Mouse (Mus musculus) intestine, embryonic 16.5 days (tissue): ENCODE data around the gene Dscam. TPM values are rescaled to one million over a fixed set of nuclear protein-coding genes. Genes with fewer than 3 reads are reported as not detected.

ENCODE experiments used
- ATAC-seq: fragments of 200-750 bp; cut with Nextera tagmentation; 2 replicates; pipeline ENCODE4 v1.8.0; 2017; ENCODE audit warnings: moderate TSS enrichment, moderate library complexity
- H3K27ac ChIP-seq: fragments of 300-500 bp; sonication (generic); 2 replicates; pipeline ENCODE4 v1.5.1; 2014; ENCODE audit warnings: mild to moderate bottlenecking, low read length
- H3K27me3 ChIP-seq: fragments of 300-500 bp; sonication (generic); replicated peaks from 2 replicates; pipeline ENCODE4 v1.6.1; 2014; ENCODE audit warnings: low read length, control low read depth, mixed read lengths; ENCODE audit not compliant: control insufficient read depth, insufficient read depth
- H3K36me3 ChIP-seq: fragments of 300-500 bp; sonication (generic); 2 replicates; pipeline ENCODE4 v1.6.1; 2014; ENCODE audit warnings: low read length, control low read depth; ENCODE audit not compliant: control insufficient read depth, insufficient read depth
- H3K4me1 ChIP-seq: fragments of 300-500 bp; sonication (generic); 2 replicates; pipeline ENCODE4 v1.6.1; 2014; ENCODE audit warnings: low read length, control low read depth, mixed read lengths; ENCODE audit not compliant: control insufficient read depth, insufficient read depth
- H3K4me2 ChIP-seq: fragments of 300-500 bp; sonication (generic); 2 replicates; pipeline ENCODE4 v1.6.1; 2014; ENCODE audit warnings: low read depth, low read length, control low read depth
- H3K4me3 ChIP-seq: fragments of 300-500 bp; sonication (generic); 2 replicates; pipeline ENCODE4 v1.5.1; 2014; ENCODE audit warnings: mild to moderate bottlenecking, low read length
- H3K9ac ChIP-seq: fragments of 300-500 bp; sonication (generic); 2 replicates; pipeline ENCODE4 v1.6.1; 2014; ENCODE audit warnings: low read depth, low read length
- H3K9me3 ChIP-seq: fragments of 300-500 bp; sonication (generic); 2 replicates; pipeline ENCODE4 v1.6.1; 2016; ENCODE audit warnings: low read length, control low read depth; ENCODE audit not compliant: control insufficient read depth
- WGBS: fragments of 180-500 bp; shearing (Covaris S2); extraction: QIAGEN DNeasy Blood & Tissue Kit; methylation state at CpG from one replicate; pipeline ENCODE4 v1.1.7; 2014; 5-methylcytosine and 5-hydroxymethylcytosine counted together
- polyA plus RNA-seq: library from polyadenylated mRNA; unstranded; fragments of >200 nt; fragmentation: Nextera tagmentation; extraction: Ambion mirVana; gene quantifications from 2 replicates; pipeline ENCODE4 v1.2.1, GENCODE M21; 2015

The Dscam gene
- polyA plus RNA-seq, 1 experiment from 2014 or later = 0.21 TPM

- Histone ChIP-seq H3K27me3 (no peaks in the 10 kb centered on the region), H3K9me3 (no peaks in the 10 kb centered on the region), H3K4me2 (no peak overlapping the region), H3K4me3 (no peak overlapping the region), H3K9ac (no peak overlapping the region), H3K36me3 (no peaks in the 10 kb centered on the region), H3K4me1 (no peaks in the 10 kb centered on the region), H3K27ac (no peak overlapping the region)
- 79% methylated on average over 2 of the region's 2 CpGs for WGBS
- no peak for ATAC-seq
Observed at GRCm38 (mm10) chr16:96943648-96944047, 226.9 kb downstream of the Dscam start.

- ATAC-seq = no peak
- no peak overlapping the region for H3K27ac ChIP-seq
- H3K4me1 ChIP-seq = no peaks in the 10 kb centered on the region
- no peak overlapping the region for H3K9ac ChIP-seq
- no peak overlapping the region for H3K4me3 ChIP-seq
- 88% methylated on average over 2 of the region's 2 CpGs for WGBS
- no peaks in the 10 kb centered on the region for H3K9me3 ChIP-seq
- no peaks in the 10 kb centered on the region for H3K27me3 ChIP-seq
- H3K4me2 ChIP-seq = no peak overlapping the region
- H3K36me3 ChIP-seq = no peaks in the 10 kb centered on the region
Observed at GRCm38 (mm10) chr16:96934795-96935194, 235.8 kb downstream of the Dscam start.

- Histone ChIP-seq H3K36me3 (no peaks in the 10 kb centered on the region), H3K27ac (no peak overlapping the region), H3K4me3 (no peak overlapping the region), H3K4me1 (no peaks in the 10 kb centered on the region), H3K9me3 (no peaks in the 10 kb centered on the region), H3K4me2 (no peak overlapping the region), H3K9ac (no peak overlapping the region), H3K27me3 (no peaks in the 10 kb centered on the region)
- WGBS = 79% methylated on average over 6 of the region's 6 CpGs
- ATAC-seq = no peak
Observed at GRCm38 (mm10) chr16:96932211-96932610, 238.3 kb downstream of the Dscam start.

- Histone ChIP-seq H3K9ac (no peak overlapping the region), H3K4me2 (no peak overlapping the region), H3K27ac (no peak overlapping the region), H3K36me3 (no peaks in the 10 kb centered on the region), H3K27me3 (no peaks in the 10 kb centered on the region), H3K9me3 (no peaks in the 10 kb centered on the region), H3K4me3 (no peak overlapping the region), H3K4me1 (no peaks in the 10 kb centered on the region)
- WGBS = 85% methylated on average over 2 of the region's 2 CpGs
- ATAC-seq = no peak
Observed at GRCm38 (mm10) chr16:96931771-96932170, 238.8 kb downstream of the Dscam start.

GRCm38 (mm10) chr16:96928011-96928410, 242.5 kb downstream of the Dscam start:
- no peak overlapping the region for H3K27ac ChIP-seq
- H3K4me3 ChIP-seq = no peak overlapping the region
- H3K4me2 ChIP-seq = no peak overlapping the region
- H3K36me3 ChIP-seq = no peaks in the 10 kb centered on the region
- no peak overlapping the region for H3K9ac ChIP-seq
- H3K27me3 ChIP-seq = no peaks in the 10 kb centered on the region
- H3K9me3 ChIP-seq = no peaks in the 10 kb centered on the region
- WGBS = 87% methylated on average over 1 of the region's 1 CpGs
- H3K4me1 ChIP-seq = no peaks in the 10 kb centered on the region
- no peak for ATAC-seq

GRCm38 (mm10) chr16:96927408-96927807, 243.1 kb downstream of the Dscam start:
- Histone ChIP-seq H3K4me3 (no peak overlapping the region), H3K36me3 (no peaks in the 10 kb centered on the region), H3K4me1 (no peaks in the 10 kb centered on the region), H3K4me2 (no peak overlapping the region), H3K9me3 (no peaks in the 10 kb centered on the region), H3K9ac (no peak overlapping the region), H3K27ac (no peak overlapping the region), H3K27me3 (no peaks in the 10 kb centered on the region)
- ATAC-seq = no peak

- H3K4me1 ChIP-seq = no peaks in the 10 kb centered on the region
- no peak overlapping the region for H3K4me3 ChIP-seq
- 50% methylated on average over 3 of the region's 3 CpGs for WGBS
- no peak overlapping the region for H3K4me2 ChIP-seq
- no peaks in the 10 kb centered on the region for H3K9me3 ChIP-seq
- H3K27me3 ChIP-seq = no peaks in the 10 kb centered on the region
- no peak overlapping the region for H3K27ac ChIP-seq
- no peaks in the 10 kb centered on the region for H3K36me3 ChIP-seq
- no peak for ATAC-seq
- no peak overlapping the region for H3K9ac ChIP-seq
Observed at GRCm38 (mm10) chr16:96926977-96927376, 243.6 kb downstream of the Dscam start.

- Histone ChIP-seq H3K36me3 (no peaks in the 10 kb centered on the region), H3K9me3 (no peaks in the 10 kb centered on the region), H3K4me3 (no peak overlapping the region), H3K4me1 (no peaks in the 10 kb centered on the region), H3K27ac (no peak overlapping the region), H3K27me3 (no peaks in the 10 kb centered on the region), H3K4me2 (no peak overlapping the region), H3K9ac (no peak overlapping the region)
- no peak for ATAC-seq
- 82% methylated on average over 4 of the region's 4 CpGs for WGBS
Observed at GRCm38 (mm10) chr16:96923941-96924340, 246.6 kb downstream of the Dscam start.

- Histone ChIP-seq H3K27ac (no peak overlapping the region), H3K9me3 (no peaks in the 10 kb centered on the region), H3K4me3 (no peak overlapping the region), H3K4me2 (no peak overlapping the region), H3K4me1 (no peaks in the 10 kb centered on the region), H3K36me3 (no peaks in the 10 kb centered on the region), H3K9ac (no peak overlapping the region), H3K27me3 (no peaks in the 10 kb centered on the region)
- no peak for ATAC-seq
- WGBS = 91% methylated on average over 3 of the region's 3 CpGs
Observed at GRCm38 (mm10) chr16:96914495-96914894, 256.1 kb downstream of the Dscam start.

- no peak overlapping the region for H3K4me3 ChIP-seq
- H3K27ac ChIP-seq = no peak overlapping the region
- no peak overlapping the region for H3K4me2 ChIP-seq
- H3K27me3 ChIP-seq = no peaks in the 10 kb centered on the region
- WGBS = 66% methylated on average over 7 of the region's 7 CpGs
- no peaks in the 10 kb centered on the region for H3K4me1 ChIP-seq
- H3K36me3 ChIP-seq = no peaks in the 10 kb centered on the region
- H3K9me3 ChIP-seq = no peaks in the 10 kb centered on the region
- no peak overlapping the region for H3K9ac ChIP-seq
- ATAC-seq = no peak
Observed at GRCm38 (mm10) chr16:96912836-96913235, 257.7 kb downstream of the Dscam start.
